Mouse (Mus musculus) G1E (cell line): ENCODE measurements at regions not wholly inside any gene's neighbourhood (a gene's known extent, or its start where the extent isn't known, plus 50 kb on each side); places are given as distances from the start of the nearest gene placed in this dataset.

Source experiments
- CTCF ChIP-seq: IDR thresholded peaks from 2 replicates; pipeline ENCODE4 v1.5.1; 2012; ENCODE audit warnings: low read depth, low read length, inconsistent platforms, mixed read lengths
- TAL1 ChIP-seq: conservative IDR thresholded peaks from 2 replicates; pipeline ENCODE4 v1.6.1; 2012; ENCODE audit warnings: low read depth, low read length, inconsistent platforms, mixed read lengths

DNA sequence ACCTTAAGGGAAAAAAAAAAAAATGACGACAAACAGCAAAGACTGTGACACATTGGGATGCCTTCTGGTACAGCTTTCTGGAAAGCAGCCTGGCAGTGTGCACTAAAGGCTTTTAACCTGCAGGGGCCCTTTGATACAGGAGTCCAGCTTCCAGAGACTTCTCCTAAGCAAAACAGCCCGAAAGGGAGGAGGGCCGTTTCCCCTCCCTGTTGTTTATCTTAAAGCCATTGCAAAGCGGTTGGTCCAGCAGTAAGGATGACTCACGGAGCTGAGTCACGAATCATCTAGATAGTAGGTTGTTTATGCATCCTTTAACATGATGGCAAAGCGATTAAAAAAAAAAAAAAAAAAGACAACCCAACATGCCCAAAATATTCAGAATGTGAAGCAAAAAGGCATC is 70.4 kb upstream of the Rap1b start:
- no peak for TF ChIP-seq TAL1
- TF ChIP-seq CTCF, result no peak
